Mouse (Mus musculus) testis, postnatal 10 days (tissue): Measurements from ENCODE around the gene Akr1e1.
A peak's percentile ranks its signal among the peaks of the same experiment; 100 is the strongest.
"Not testable (repeated sequence)": the region's sequence is repeated elsewhere in the genome, so short reads cannot be mapped to it uniquely, and the experiment has no call there.

Experiments used
- DNase-seq: peaks from one replicate; pipeline ENCODE4 v3.0.0; 2021; ENCODE audit warnings: low spot score

Akr1e1 gene

GRCm38 (mm10) chr13:4608961-4609409 lies at the start of gene Akr1e1:
Gene Akr1e1, minus strand, starts transcription at chr13:4609174.
- peak; percentile 81 for DNase-seq

GRCm38 (mm10) chr13:4658346-4658745 lies 49.4 kb upstream of the Akr1e1 start:
- no peak for DNase-seq

GRCm38 (mm10) chr13:4656277-4657146 lies 47.5 kb upstream of the Akr1e1 start:
- no peak for DNase-seq

GRCm38 (mm10) chr13:4650190-4650589 lies 41.2 kb upstream of the Akr1e1 start:
- no peak for DNase-seq

- DNase-seq, result no peak
These were observed 36.3 kb upstream of the Akr1e1 start for GRCm38 (mm10) chr13:4645248-4645647.

- no peak for DNase-seq
These were observed 1.9 kb upstream of the Akr1e1 start for GRCm38 (mm10) chr13:4610902-4611301.

- no peak for DNase-seq
These were observed 444 bp downstream of the Akr1e1 start for GRCm38 (mm10) chr13:4608530-4608929.

GRCm38 (mm10) chr13:4606821-4607220 lies 2.2 kb downstream of the Akr1e1 start:
- no peak for DNase-seq

- DNase-seq, result not testable (repeated sequence)
These were observed 5.5 kb downstream of the Akr1e1 start for GRCm38 (mm10) chr13:4603431-4603830.

GRCm38 (mm10) chr13:4576921-4577320 lies 32.1 kb downstream of the Akr1e1 start:
- DNase-seq, result no peak

- DNase-seq, result no peak
These were observed 35.1 kb downstream of the Akr1e1 start, which contains the start of gene Akr1c21 for GRCm38 (mm10) chr13:4573871-4574270. Gene Akr1c21, plus strand, starts transcription at chr13:4574075.

GRCm38 (mm10) chr13:4565996-4566395 lies 43.0 kb downstream of the Akr1e1 start:
- DNase-seq, result no peak

GRCm38 (mm10) chr13:4560500-4560899 lies 48.5 kb downstream of the Akr1e1 start:
- no peak for DNase-seq

- DNase-seq, result no peak
These were observed 49.8 kb downstream of the Akr1e1 start for GRCm38 (mm10) chr13:4559143-4559542.
